Mouse (Mus musculus) C2C12 (cell line): ENCODE data around the gene Rgs7bp.

Experiments
- CTCF ChIP-seq: IDR thresholded peaks from one replicate; pipeline ENCODE4 v1.5.1; 2011; ENCODE audit not compliant: control insufficient read depth, insufficient read depth, insufficient read length
- MAX ChIP-seq: IDR thresholded peaks from one replicate; pipeline ENCODE4 v1.6.1; 2011; ENCODE audit warnings: mild to moderate bottlenecking, control low read depth
- MYOG ChIP-seq: IDR thresholded peaks from one replicate; pipeline ENCODE4 v1.6.1; 2011; ENCODE audit not compliant: control insufficient read depth, insufficient read length; ENCODE audit errors: extremely low read depth

DNA sequence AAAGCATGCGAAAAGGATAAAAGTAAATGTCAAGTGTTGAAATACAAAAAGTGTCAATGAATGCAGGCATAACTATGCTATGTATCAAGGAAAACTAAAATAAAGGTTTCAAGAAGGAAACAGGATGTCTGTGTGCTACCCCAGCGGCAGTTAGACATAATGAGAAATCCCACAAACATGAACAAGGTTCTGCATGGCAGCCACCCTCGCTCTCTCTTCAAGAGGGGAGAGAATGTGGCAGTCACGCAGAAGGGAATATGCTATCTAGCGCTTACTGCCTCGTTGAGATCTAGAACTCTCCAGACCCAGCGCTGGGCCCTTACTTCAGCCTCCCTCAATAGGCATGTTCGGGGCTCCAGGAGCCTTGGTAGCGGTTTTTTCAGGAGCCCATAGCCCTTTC, 38.2 kb downstream of the Rgs7bp start:
- no peak for TF ChIP-seq CTCF
- no peak for TF ChIP-seq MAX
- TF ChIP-seq MYOG: no peak
